Mouse (Mus musculus) heart, adult 2 months (tissue): ENCODE measurements around the gene Sox13.
"Not testable (repeated sequence)": the region's sequence is repeated elsewhere in the genome, so short reads cannot be mapped to it uniquely, and the experiment has no call there.

Experiments
- CTCF ChIP-seq: fragments of 200-600 bp; IDR thresholded peaks from 2 replicates; pipeline ENCODE4 v1.8.1; 2022; ENCODE audit warnings: antibody characterized with exemption, mild to moderate bottlenecking, moderate library complexity
- EP300 ChIP-seq: fragments of 200-500 bp; IDR thresholded peaks from 2 replicates; pipeline ENCODE4 v1.6.1; 2011; ENCODE audit warnings: low read depth, low read length, control low read depth; ENCODE audit not compliant: insufficient read depth
- POLR2A ChIP-seq: fragments of 200-500 bp; IDR thresholded peaks from 2 replicates; pipeline ENCODE4 v1.6.1; 2011; ENCODE audit warnings: mild to moderate bottlenecking, low read depth, low read length, control low read depth; ENCODE audit not compliant: insufficient read depth

GRCm38 (mm10) chr1:133340403-133340802 is 83.8 kb downstream of the Sox13 start:
- not testable (repeated sequence) for TF ChIP-seq CTCF, POLR2A, EP300
